Mouse (Mus musculus) neutrophil, adult 83 days (primary cell): ENCODE results near the gene Samd3. TPM values are rescaled to one million over a fixed set of nuclear protein-coding genes. Genes with fewer than 3 reads are reported as not detected.

Experiments
- total RNA-seq, 2 experiments: library from RNA; stranded (reverse); gene quantifications; one replicate each; pipeline ENCODE4 v1.2.4; 2023

The Samd3 gene
- total RNA-seq, result not detected

DNA sequence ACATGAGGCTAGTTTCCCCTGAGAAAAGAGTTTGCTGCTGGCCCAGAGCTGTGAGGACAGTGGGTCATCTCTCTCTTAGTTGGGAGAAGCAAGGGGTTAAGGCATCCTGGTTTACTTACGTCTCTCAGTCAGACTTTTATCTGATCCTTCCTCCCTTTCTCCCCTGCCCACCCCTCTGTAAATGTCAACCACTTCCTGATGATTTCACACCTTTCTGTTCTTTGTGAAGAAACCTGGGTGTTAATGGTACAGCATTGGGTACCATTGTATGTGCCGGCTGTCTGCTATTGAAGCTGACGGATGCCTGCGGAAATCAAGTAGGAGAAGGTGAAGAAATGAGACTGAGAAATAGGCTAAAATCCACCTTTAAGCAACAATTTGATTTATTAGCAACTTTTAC is at the start of gene Samd3:
Gene Samd3, plus strand, starts transcription at position 220 of the 400 bp plus-strand sequence.

Other genes with a start within 250 kb of the Samd3 start
- not detected for gene Gm9767, start 151.5 kb upstream of the Samd3 start, total RNA-seq
- not detected for gene Tmem200a, start 150.7 kb upstream of the Samd3 start, total RNA-seq
- gene L3mbtl3, start 146.3 kb downstream of the Samd3 start, total RNA-seq, result 10 to 100 TPM in 1 of 2 experiments, 1 to 10 TPM in 1; 9.6 to 10.3 TPM